Mouse (Mus musculus) CH12.LX (cell line): ENCODE measurements around the gene Olfr1373. TPM values are rescaled to one million over a fixed set of nuclear protein-coding genes. Genes with fewer than 3 reads are reported as not detected.
A peak's percentile ranks its signal among the peaks of the same experiment; 100 is the strongest.

Source experiments
- DNase-seq: peaks from one replicate; pipeline ENCODE4 v3.0.0-alpha.2; 2013; ENCODE audit errors: extremely low read depth
- H3K27ac ChIP-seq: 2 replicates; pipeline ENCODE4 v1.5.1; 2012; ENCODE audit warnings: low read depth, mild to moderate bottlenecking, control low read depth, moderate library complexity; ENCODE audit not compliant: insufficient read depth
- H3K27me3 ChIP-seq: replicated peaks from 2 replicates; pipeline ENCODE3; 2012; ENCODE audit warnings: inconsistent platforms
- H3K36me3 ChIP-seq, 2 experiments: replicated peaks in 1 of 2; 2 replicates each; pipeline versions ENCODE3 to v1.6.1; 2012; ENCODE audit warnings: inconsistent platforms in 1 of 2, low read length in 1 of 2, mild to moderate bottlenecking in 1 of 2, mixed read lengths in 1 of 2, moderate library complexity in 1 of 2; ENCODE audit not compliant: control insufficient read depth in 1 of 2, insufficient read depth in 1 of 2
- H3K4me1 ChIP-seq, 2 experiments: 2 replicates each; pipeline ENCODE4 v1.6.1; 2012; ENCODE audit warnings: inconsistent platforms in 1 of 2, moderate library complexity in 1 of 2; ENCODE audit not compliant: insufficient read depth in 2 of 2, control insufficient read depth in 1 of 2
- H3K4me2 ChIP-seq: 2 replicates; pipeline ENCODE4 v1.6.1; 2012; ENCODE audit warnings: low read depth, mild to moderate bottlenecking, control low read depth; ENCODE audit not compliant: poor library complexity, insufficient read depth, severe bottlenecking
- H3K4me3 ChIP-seq, 3 experiments: fragments of 150-350 bp in 1 of 3; sonication (generic) in 1 of 3; replicated peaks in 1 of 3; 2 replicates each; pipeline versions ENCODE3 to v1.5.1; 2011 to 2012; ENCODE audit warnings: low read depth in 2 of 3, low read length in 2 of 3, mild to moderate bottlenecking in 2 of 3, moderate library complexity in 2 of 3, control low read depth in 1 of 3, improper control_type of control experiment in 1 of 3, inconsistent platforms in 1 of 3, mixed read lengths in 1 of 3; ENCODE audit not compliant: poor library complexity in 1 of 3
- H3K79me2 ChIP-seq: replicated peaks from 2 replicates; pipeline ENCODE4 v1.6.1; 2012; ENCODE audit warnings: mild to moderate bottlenecking, moderate library complexity; ENCODE audit not compliant: control insufficient read depth, poor library complexity, insufficient read depth, severe bottlenecking; ENCODE audit errors: extremely low read depth
- H3K9ac ChIP-seq: 2 replicates; pipeline ENCODE4 v1.6.1; 2012; ENCODE audit warnings: low read depth, mild to moderate bottlenecking, control low read depth, moderate library complexity; ENCODE audit not compliant: insufficient read depth
- H3K9me3 ChIP-seq: replicated peaks from 2 replicates; pipeline ENCODE3; 2012; ENCODE audit warnings: low read length, inconsistent platforms, mixed read lengths
- BHLHE40 ChIP-seq: IDR thresholded peaks from 2 replicates; pipeline ENCODE4 v1.6.1; 2011; ENCODE audit warnings: mild to moderate bottlenecking, low read depth, low read length, improper control_type of control experiment
- E2F4 ChIP-seq: IDR thresholded peaks from 2 replicates; pipeline ENCODE4 v1.6.1; 2011; ENCODE audit warnings: low read depth, low read length, improper control_type of control experiment; ENCODE audit not compliant: insufficient replicate concordance
- ELF1 ChIP-seq: IDR thresholded peaks from 2 replicates; pipeline ENCODE4 v1.6.1; 2014; ENCODE audit warnings: low read depth, mild to moderate bottlenecking, inconsistent platforms, low read length, improper control_type of control experiment
- EP300 ChIP-seq: IDR thresholded peaks from 2 replicates; pipeline ENCODE4 v1.6.1; 2011; ENCODE audit warnings: low read length, improper control_type of control experiment
- IRF4 ChIP-seq: IDR thresholded peaks from 2 replicates; pipeline ENCODE4 v1.6.1; 2014; ENCODE audit warnings: low read depth, mild to moderate bottlenecking, inconsistent platforms, low read length, improper control_type of control experiment
- JUN ChIP-seq: IDR thresholded peaks from 2 replicates; pipeline ENCODE4 v1.6.1; 2011; ENCODE audit warnings: low read depth, mild to moderate bottlenecking, low read length, improper control_type of control experiment, moderate library complexity; ENCODE audit not compliant: insufficient read depth
- KAT2A ChIP-seq: IDR thresholded peaks from 2 replicates; pipeline ENCODE4 v1.6.1; 2012; ENCODE audit warnings: low read length, improper control_type of control experiment, inconsistent platforms; ENCODE audit not compliant: insufficient replicate concordance
- MAFK ChIP-seq: IDR thresholded peaks from 2 replicates; pipeline ENCODE4 v1.6.1; 2011; ENCODE audit warnings: low read length, improper control_type of control experiment; ENCODE audit not compliant: insufficient replicate concordance
- MEF2A ChIP-seq: IDR thresholded peaks from 2 replicates; pipeline ENCODE4 v1.6.1; 2014; ENCODE audit warnings: low read depth, mild to moderate bottlenecking, inconsistent platforms, low read length, improper control_type of control experiment, borderline replicate concordance
- MXI1 ChIP-seq: IDR thresholded peaks from 2 replicates; pipeline ENCODE4 v1.6.1; 2011; ENCODE audit warnings: mild to moderate bottlenecking, low read depth, low read length, improper control_type of control experiment
- MYC ChIP-seq: IDR thresholded peaks from 2 replicates; pipeline ENCODE4 v1.6.1; 2011; ENCODE audit warnings: low read depth, mild to moderate bottlenecking, improper control_type of control experiment, low read length
- NELFE ChIP-seq: IDR thresholded peaks from 2 replicates; pipeline ENCODE4 v1.6.1; 2011; ENCODE audit warnings: low read depth, low read length, improper control_type of control experiment
- NRF1 ChIP-seq: IDR thresholded peaks from 2 replicates; pipeline ENCODE4 v1.6.1; 2014; ENCODE audit warnings: low read depth, mild to moderate bottlenecking, inconsistent platforms, low read length, improper control_type of control experiment, moderate library complexity
- POLR2AphosphoS2 ChIP-seq: IDR thresholded peaks from 2 replicates; pipeline ENCODE4 v1.6.1; 2011; ENCODE audit warnings: low read depth, low read length, improper control_type of control experiment
- RAD21 ChIP-seq: IDR thresholded peaks from 2 replicates; pipeline ENCODE4 v1.6.1; 2011; ENCODE audit warnings: low read depth, mild to moderate bottlenecking, low read length, improper control_type of control experiment, moderate library complexity
- TCF12 ChIP-seq: IDR thresholded peaks from 2 replicates; pipeline ENCODE4 v1.6.1; 2014; ENCODE audit warnings: low read depth, mild to moderate bottlenecking, inconsistent platforms, low read length, improper control_type of control experiment
- UBTF ChIP-seq: IDR thresholded peaks from 2 replicates; pipeline ENCODE4 v1.6.1; 2012; ENCODE audit warnings: low read depth, mild to moderate bottlenecking, inconsistent platforms, low read length, improper control_type of control experiment, moderate library complexity
- USF1 ChIP-seq: IDR thresholded peaks from 2 replicates; pipeline ENCODE4 v1.6.1; 2014; ENCODE audit warnings: low read depth, mild to moderate bottlenecking, inconsistent platforms, low read length, improper control_type of control experiment
- ZMIZ1 ChIP-seq: IDR thresholded peaks from 2 replicates; pipeline ENCODE4 v1.6.1; 2012; ENCODE audit warnings: low read depth, mild to moderate bottlenecking, inconsistent platforms, low read length, improper control_type of control experiment
- dilution Hi-C: fragments of 300-500 bp; cut with MboI; formaldehyde crosslinking; loops from 2 replicates; pipeline ENCODE4 v1.14.3; 2020; ENCODE audit warnings: low sequenced_read_pairs; ENCODE audit not compliant: extremely low pct_unique_long_range_greater_than_20kb, extremely low pct_ligation_motif_present
- in situ Hi-C: fragments of 300-500 bp; cut with MboI; formaldehyde crosslinking; loops from 3 replicates; pipeline ENCODE4 v1.14.3; 2019; ENCODE audit warnings: low sequenced_read_pairs, low pct_ligation_motif_present, low pct_unique_long_range_greater_than_20kb, mixed read lengths
- polyA plus RNA-seq: library from polyadenylated mRNA; unstranded; fragments of >175 nt; gene quantifications from 2 replicates; pipeline ENCODE4 v1.2.1, GENCODE M21; 2012; ENCODE audit warnings: low read depth; ENCODE audit not compliant: insufficient read length
- total RNA-seq, 2 experiments: library from RNA; depleted of rRNA; stranded (reverse); fragments of 300-350 nt in 1 of 2; fragments of >200 nt in 1 of 2; gene quantifications; 2 replicates each; pipeline ENCODE4 v1.2.3; 2012 to 2014

Gene Olfr1373
- total and polyA plus RNA-seq, 3 experiments = not detected

GRCm38 (mm10) chr11:52115479-52115878 is 29.8 kb downstream of the Olfr1373 start:
- H3K4me2 ChIP-seq = no peak overlapping the region
- no peak overlapping the region for H3K4me3 ChIP-seq
- no peak overlapping the region for H3K9ac ChIP-seq
- DNase-seq = no peak
- peaks cover 76% of the 10 kb centered on the region for H3K79me2 ChIP-seq
- no peaks in the 10 kb centered on the region for H3K4me1 ChIP-seq
- in situ Hi-C loops (no loop called here), dilution Hi-C loops (no loop called here)
- H3K9me3 ChIP-seq = peaks cover 18% of the 10 kb centered on the region
- H3K27ac ChIP-seq = no peak overlapping the region
- TF ChIP-seq NELFE = no peak
- TF ChIP-seq POLR2AphosphoS2 = no peak
- no peaks in the 10 kb centered on the region for H3K27me3 ChIP-seq
- H3K36me3 ChIP-seq = peaks cover 67 to 87% of the 10 kb centered on the region in 2 experiments

GRCm38 (mm10) chr11:52109421-52109820 is 35.9 kb downstream of the Olfr1373 start:
- Histone ChIP-seq H3K4me2 (no peak overlapping the region; the same call in 1 of the 2 replicates), H3K79me2 (peaks cover 94% of the 10 kb centered on the region), H3K4me1 (peaks cover 14 to 46% of the 10 kb centered on the region in 2 experiments), H3K36me3 (peaks cover 11 to 56% of the 10 kb centered on the region in 2 experiments), H3K27me3 (no peaks in the 10 kb centered on the region), H3K9me3 (no peaks in the 10 kb centered on the region), H3K9ac (no peak overlapping the region), H3K27ac (no peak overlapping the region), H3K4me3 (no peak overlapping the region)
- in situ Hi-C loops (no loop called here), dilution Hi-C loops (no loop called here)
- no peak for TF ChIP-seq MAFK
- TF ChIP-seq E2F4 = no peak
- TF ChIP-seq MEF2A = no peak
- no peak for TF ChIP-seq NELFE
- DNase-seq = no peak

GRCm38 (mm10) chr11:52108796-52109195 is 36.5 kb downstream of the Olfr1373 start:
- Histone ChIP-seq H3K4me1 (peaks cover 17 to 50% of the 10 kb centered on the region in 2 experiments), H3K79me2 (peaks cover 97% of the 10 kb centered on the region), H3K27ac (peak overlapping the region; percentile 43), H3K9ac (no peak overlapping the region), H3K4me3 (peak overlapping the region in 1 of 3 experiments; percentile 23), H3K9me3 (no peaks in the 10 kb centered on the region), H3K36me3 (peaks cover 9 to 53% of the 10 kb centered on the region in 2 experiments), H3K27me3 (no peaks in the 10 kb centered on the region), H3K4me2 (no peak overlapping the region)
- dilution Hi-C loops (no loop called here), in situ Hi-C loops (no loop called here)
- no peak for DNase-seq
- TF ChIP-seq JUN (no peak), NELFE (no peak), BHLHE40 (no peak), ELF1 (no peak), NRF1 (no peak), RAD21 (no peak), UBTF (no peak), ZMIZ1 (no peak), MXI1 (no peak), EP300 (no peak), MYC (no peak), IRF4 (no peak), TCF12 (no peak), MEF2A (no peak), KAT2A (no peak), USF1 (no peak)
- TF ChIP-seq, all 38 proteins: peak for 0
